Mouse (Mus musculus) neural tube, embryonic 13.5 days (tissue): ENCODE measurements around the gene Cog7. TPM values are rescaled to one million over a fixed set of nuclear protein-coding genes. Genes with fewer than 3 reads are reported as not detected.

ENCODE experiments used
- polyA plus RNA-seq: library from polyadenylated mRNA; unstranded; fragments of >200 nt; fragmentation: Nextera tagmentation; extraction: Ambion mirVana; gene quantifications from 2 replicates; pipeline ENCODE4 v1.2.1, GENCODE M21; 2015

The Cog7 gene
- polyA plus RNA-seq, 1 experiment from 2014 or later, result 20.8 TPM

Other genes starting within 250 kb of the Cog7 start
- gene Scnn1g, start 247.2 kb downstream of the Cog7 start, polyA plus RNA-seq, result 0.15 TPM in 1 of 2 replicates, not detected in the other
- gene Scnn1b, start 116.7 kb downstream of the Cog7 start, polyA plus RNA-seq, result not detected in 2 replicates
- 50.9 and 63.7 TPM in 2 replicates for gene Gga2, start 39.5 kb upstream of the Cog7 start, polyA plus RNA-seq
- gene Ubfd1, start 85.5 kb upstream of the Cog7 start, polyA plus RNA-seq, result 68.0 and 76.7 TPM in 2 replicates
- gene Ears2, start 85.6 kb upstream of the Cog7 start, polyA plus RNA-seq, result 9.8 and 9.9 TPM in 2 replicates
- 715 and 766 TPM in 2 replicates for gene Ndufab1, start 120.2 kb upstream of the Cog7 start, polyA plus RNA-seq
- gene Palb2, start 151.3 kb upstream of the Cog7 start, polyA plus RNA-seq, result 6.5 and 6.7 TPM in 2 replicates
- 162 and 168 TPM in 2 replicates for gene Dctn5, start 151.3 kb upstream of the Cog7 start, polyA plus RNA-seq
- 23.5 and 27.4 TPM in 2 replicates for gene Plk1, start 177.7 kb upstream of the Cog7 start, polyA plus RNA-seq
- gene Ern2, start 204.5 kb upstream of the Cog7 start, polyA plus RNA-seq, result 0.68 and 1.0 TPM in 2 replicates
- gene Chp2, start 237.8 kb upstream of the Cog7 start, polyA plus RNA-seq, result 1.1 and 1.2 TPM in 2 replicates